In the genomic region with DNA sequence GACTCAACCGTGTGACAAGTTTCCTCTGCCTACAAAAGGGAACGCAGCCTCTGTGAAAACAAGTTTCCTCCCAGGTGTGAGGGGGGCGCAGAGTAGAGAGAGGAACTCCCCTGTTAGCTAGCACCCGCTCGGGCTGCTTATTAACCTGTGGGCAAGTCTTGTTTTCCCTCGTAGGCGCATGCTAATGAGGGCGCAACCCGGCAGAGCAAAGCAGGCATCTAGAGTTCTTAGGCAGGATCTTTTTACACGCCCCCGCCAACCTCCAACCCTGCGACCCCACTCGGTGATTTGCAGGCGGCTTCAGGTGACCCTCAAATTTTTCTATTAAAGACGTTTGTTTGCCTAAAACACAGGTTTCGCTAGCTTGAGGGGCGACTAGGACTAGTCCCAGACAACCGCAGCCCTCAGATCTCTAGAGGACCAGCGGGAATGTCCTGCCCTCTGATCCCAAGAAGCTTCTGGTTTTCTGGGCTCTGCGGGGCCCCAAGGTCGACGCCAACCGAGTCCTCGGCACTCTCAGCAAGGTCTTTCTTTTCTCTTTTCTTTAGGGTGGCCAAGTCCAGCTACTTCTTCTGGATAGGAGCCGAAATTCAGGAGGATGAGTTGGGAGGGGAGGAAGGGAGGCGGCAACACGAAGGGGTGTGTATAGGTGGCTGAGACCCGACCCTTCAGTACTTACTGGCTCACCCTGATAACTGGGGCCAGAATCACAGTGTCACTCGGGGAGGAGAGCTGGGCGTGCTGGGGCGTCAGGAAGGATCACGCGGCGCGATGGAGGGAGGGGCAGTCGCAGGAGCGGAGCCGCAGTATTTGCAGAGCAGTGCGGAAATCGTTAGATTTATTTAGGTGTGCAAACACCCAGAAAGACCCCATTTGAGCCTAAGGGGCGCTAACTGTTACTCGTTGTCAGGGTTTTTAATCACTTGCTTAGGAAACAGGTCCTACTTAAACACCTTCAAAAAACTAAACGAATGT, we compare ENCODE assay signal across 10 mouse cellular contexts. TPM values are rescaled to one million over a fixed set of nuclear protein-coding genes. Genes with fewer than 3 reads are reported as not detected.
DNase-seq lines count a peak whose midpoint lies in the region; ATAC-seq lines count a peak whose summit lies in the region.
"Had no signal": no experiment of that assay in that cellular context is flagged by ENCODE, and none has a peak within 500 bp of the region (broad histone marks: within the 10 kb centered on the region; RNA-seq: fewer than 3 reads in every experiment).

No protein-coding gene starts in this region.

- H3K27ac ChIP-seq in forebrain, embryonic 15.5 days (replicated peaks) = no peak overlapping the region
- H3K27ac ChIP-seq in stomach, embryonic 14.5 days (ENCODE audit: low read length) = peak overlapping the region; percentile 17; the same call in 1 of the 2 replicates
- H3K27ac ChIP-seq: liver, embryonic 14.5 days had no signal

- no peak overlapping the region for H3K4me2 ChIP-seq in forebrain, embryonic 15.5 days (replicated peaks)
- H3K4me2 ChIP-seq in stomach, embryonic 14.5 days (replicated peaks; ENCODE audit: low read depth, low read length) = peak overlapping the region; percentile 41

- H3K4me3 ChIP-seq in megakaryocyte, embryonic 14.5 days (replicated peaks) = peak overlapping the region; percentile 72
- 0 out of 2 replicates have a peak overlapping the region, but pooled peaks have one; percentile 1 for H3K4me3 ChIP-seq in forebrain, embryonic 15.5 days
- peak overlapping the region; percentile 17 for H3K4me3 ChIP-seq in stomach, embryonic 14.5 days (ENCODE audit: low read depth, low read length)

- no peak for ATAC-seq in megakaryocyte, adult 5-6 weeks (ENCODE audit: poor library complexity, severe bottlenecking)
- ATAC-seq in forebrain, embryonic 15.5 days (replicated peaks) = peak; percentile 33; the same call in 1 of the 2 replicates
- peak; percentile 61 for ATAC-seq in stomach, embryonic 14.5 days (ENCODE audit: insufficient number of reproducible peaks, insufficient read depth, low FRiP score, low read depth)

- H3K9ac ChIP-seq in forebrain, embryonic 15.5 days (replicated peaks) = no peak overlapping the region
- H3K9ac ChIP-seq in stomach, embryonic 14.5 days (replicated peaks; ENCODE audit: low read depth, low read length) = no peak overlapping the region
- H3K9ac ChIP-seq: liver, embryonic 14.5 days had no signal

- peak; percentile 86 for DNase-seq in kidney, postnatal 14 days
- no peak for DNase-seq in cerebellum, adult 18-20 months
- DNase-seq in lung, postnatal 36 days = no peak
- no peak for DNase-seq in left cerebral cortex, adult 9 months (ENCODE audit: low spot score in 2 of 2)

- peaks cover 26% of the 10 kb centered on the region for H3K4me1 ChIP-seq in megakaryocyte, embryonic 14.5 days
- H3K4me1 ChIP-seq in forebrain, embryonic 15.5 days = peaks cover 14% of the 10 kb centered on the region
- no peaks in the 10 kb centered on the region for H3K4me1 ChIP-seq in stomach, embryonic 14.5 days (ENCODE audit: control insufficient read depth, insufficient read depth, low read length)

- H3K9me3 ChIP-seq in megakaryocyte, embryonic 14.5 days = peaks cover 8% of the 10 kb centered on the region; the same call in 1 of the 2 replicates
- H3K9me3 ChIP-seq in forebrain, embryonic 15.5 days = no peaks in the 10 kb centered on the region
- no peaks in the 10 kb centered on the region for H3K9me3 ChIP-seq in stomach, embryonic 14.5 days (ENCODE audit: control insufficient read depth, low read depth, low read length)

- under 1% methylated on average over 43 of the region's 43 CpGs for WGBS in forebrain, embryonic 15.5 days
- 1% methylated on average over 43 of the region's 43 CpGs for WGBS in stomach, embryonic 14.5 days

- peaks cover 95% of the 10 kb centered on the region for H3K27me3 ChIP-seq in megakaryocyte, embryonic 14.5 days (replicated peaks)
- H3K27me3 ChIP-seq in forebrain, embryonic 15.5 days = peaks cover 76% of the 10 kb centered on the region
- peaks cover 56% of the 10 kb centered on the region for H3K27me3 ChIP-seq in stomach, embryonic 14.5 days (ENCODE audit: control insufficient read depth, insufficient read depth, low read length)

- no peaks in the 10 kb centered on the region for H3K36me3 ChIP-seq in megakaryocyte, embryonic 14.5 days (replicated peaks; ENCODE audit: low read length)
- H3K36me3 ChIP-seq in forebrain, embryonic 15.5 days = no peaks in the 10 kb centered on the region
- H3K36me3 ChIP-seq in stomach, embryonic 14.5 days (ENCODE audit: control insufficient read depth, insufficient read depth, low read length) = no peaks in the 10 kb centered on the region

RNA-seq across cellular contexts. Expression of gene Sim1, which starts 8.5 kb away (rescaled TPM):
- not detected in 2 replicates for polyA plus RNA-seq in megakaryocyte, embryonic 14.5 days (2012; ENCODE audit: insufficient read depth, low replicate concordance)
- total RNA-seq in megakaryocyte, adult 5-6 weeks (2015) = not detected in 2 replicates
- total RNA-seq in megakaryocyte, adult 5-6 weeks (2017) = not detected in 2 replicates
- 0.64 and 1.8 TPM in 2 replicates for polyA plus RNA-seq in forebrain, embryonic 15.5 days (2015; fragmentation: Nextera tagmentation; extraction: Ambion mirVana)
- 0.18 TPM in 1 of 2 replicates, not detected in the other for polyA plus RNA-seq in stomach, embryonic 14.5 days (2014; fragmentation: Nextera tagmentation; extraction: Ambion mirVana)
- total RNA-seq: MEL had no signal
- polyA plus RNA-seq: liver, embryonic 14.5 days had no signal

Comparison
In these comparisons a context has a peak if more than half of its experiments do, and no peak if none do; other contexts are left out.
1. H3K4me3 ChIP-seq: peak in every context shown above with its lines; median percentile 72 in megakaryocyte, embryonic 14.5 days; 17 in stomach, embryonic 14.5 days; 1 in forebrain, embryonic 15.5 days.